Mouse (Mus musculus) heart, postnatal 25 days (tissue): Measurements from ENCODE around the gene Scnn1b. TPM values are rescaled to one million over a fixed set of nuclear protein-coding genes. Genes with fewer than 3 reads are reported as not detected.

ENCODE experiments used
- DNase-seq: peaks from one replicate; pipeline ENCODE4 v3.0.0; 2022; ENCODE audit warnings: low spot score
- intact Hi-C: fragments of 180-260 bp; cut with DNase I; formaldehyde crosslinking; loops from one replicate; pipeline ENCODE4 v1.15.1; 2025
- total RNA-seq, 2 experiments: library from RNA; stranded (reverse); gene quantifications; 2 replicates each; pipeline ENCODE4 v1.2.3; 2021

The Scnn1b gene
- total RNA-seq, 2 experiments from 2014 or later = not detected

- no peak for DNase-seq
- intact Hi-C loops = loop anchor here (5.0 kb wide), 1 partner anchor 60 kb away; no protein-coding TSS in a partner anchor
Measured at GRCm38 (mm10) chr7:121961913-121962570, 97.2 kb downstream of the Scnn1b start.

GRCm38 (mm10) chr7:121962571-121962959, 97.7 kb downstream of the Scnn1b start:
- no peak for DNase-seq
- intact Hi-C loops = loop anchor here (5.0 kb wide), 1 partner anchor 60 kb away; no protein-coding TSS in a partner anchor

GRCm38 (mm10) chr7:121963883-121964398, 99.1 kb downstream of the Scnn1b start:
- intact Hi-C loops = loop anchor here (1.0 to 5.0 kb wide), 2 partner anchors 62 to 230 kb away; partner anchors contain the start of gene Scnn1g
- DNase-seq = no peak

- DNase-seq = no peak
- intact Hi-C loops = no loop called here
Measured at GRCm38 (mm10) chr7:121966169-121966568, 101.3 kb downstream of the Scnn1b start.

Other genes starting within 250 kb of the Scnn1b start
- 1 to 10 TPM; 8.1 to 9.7 TPM for gene Usp31, start 157.8 kb upstream of the Scnn1b start, total RNA-seq
- not detected for gene Scnn1g, start 130.6 kb upstream of the Scnn1b start, total RNA-seq
- gene Cog7, start 116.7 kb downstream of the Scnn1b start, total RNA-seq = 10 to 100 TPM; 13.8 to 15.2 TPM
- gene Gga2, start 156.2 kb downstream of the Scnn1b start, total RNA-seq = 10 to 100 TPM; 25.7 to 26.9 TPM
- 10 to 100 TPM; 35.0 to 38.6 TPM for gene Ubfd1, start 202.1 kb downstream of the Scnn1b start, total RNA-seq
- gene Ears2, start 202.2 kb downstream of the Scnn1b start, total RNA-seq = 10 to 100 TPM; 11.3 to 12.6 TPM
- gene Ndufab1, start 236.8 kb downstream of the Scnn1b start, total RNA-seq = 1,000 to 10,000 TPM; 1,585 to 1,678 TPM